Mouse (Mus musculus): ENCODE data around the gene Gbe1. TPM values are rescaled to one million over a fixed set of nuclear protein-coding genes. Genes with fewer than 3 reads are reported as not detected.
A peak's percentile ranks its signal among the peaks of the same experiment; 100 is the strongest.

The Gbe1 gene
- total RNA-seq (2021) = 60.7 and 80.2 TPM in 2 replicates
- long read RNA-seq, partial matches to known transcripts = 15 of 194 reads
- long read RNA-seq, other reads (novel, unspliced or antisense) = 176 of 194 reads

DNA sequence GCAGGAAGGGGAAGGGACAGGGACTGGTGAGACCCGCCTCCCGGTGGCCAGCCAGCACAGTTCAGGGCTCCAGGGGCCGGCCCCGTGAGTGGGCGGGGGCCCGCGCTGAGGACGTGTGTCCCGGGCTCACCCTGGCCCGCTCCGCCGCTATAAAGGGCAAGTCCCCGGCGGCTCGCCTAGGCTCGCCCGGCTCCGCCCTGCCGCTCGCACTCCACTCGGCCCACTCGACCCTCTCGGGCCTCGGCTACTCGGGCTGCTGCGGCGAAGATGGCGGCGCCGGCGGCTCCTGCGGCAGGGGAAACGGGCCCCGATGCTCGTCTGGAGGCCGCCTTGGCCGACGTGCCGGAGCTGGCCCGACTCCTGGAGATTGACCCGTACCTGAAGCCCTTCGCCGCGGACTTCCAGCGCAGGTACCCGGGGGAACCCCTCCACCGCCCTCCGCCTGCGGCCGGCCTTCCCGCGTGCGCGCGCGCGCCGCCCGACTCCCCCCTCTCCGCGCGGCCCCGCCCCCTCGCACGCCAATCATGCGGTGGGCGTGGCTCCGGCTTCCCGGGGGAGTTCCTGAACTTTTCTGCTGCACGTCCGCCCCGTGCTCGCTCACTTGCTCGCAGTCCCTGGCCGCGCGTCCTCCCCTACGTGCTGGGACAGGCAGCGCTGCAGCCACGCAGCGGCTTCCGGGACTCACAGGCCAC lies at the start of gene Gbe1:
Gbe1 (plus strand) TSS at position 64 of the 692 bp plus-strand sequence.
- DNase-seq = peak; percentile 93

DNA sequence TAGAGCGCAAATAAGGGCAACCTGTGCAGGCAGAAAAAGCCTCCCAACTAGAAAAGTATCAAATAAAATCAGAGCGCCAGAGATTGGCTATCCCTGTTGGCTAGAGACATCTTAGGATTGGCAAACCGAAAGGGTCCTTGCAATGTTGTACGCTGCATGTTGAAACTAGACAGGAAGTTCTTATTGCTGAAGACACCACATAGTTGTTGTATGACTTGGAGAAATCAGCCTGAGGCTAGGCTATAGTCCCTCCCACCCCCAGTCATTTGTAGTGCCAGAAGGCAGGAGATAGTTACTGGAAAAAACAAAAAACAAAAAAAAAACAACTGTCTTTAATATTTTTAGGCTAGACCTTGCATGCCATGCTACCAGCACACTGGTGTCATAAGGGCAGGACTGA lies 3.1 kb upstream of the Gbe1 start:
- no peak for DNase-seq

DNA sequence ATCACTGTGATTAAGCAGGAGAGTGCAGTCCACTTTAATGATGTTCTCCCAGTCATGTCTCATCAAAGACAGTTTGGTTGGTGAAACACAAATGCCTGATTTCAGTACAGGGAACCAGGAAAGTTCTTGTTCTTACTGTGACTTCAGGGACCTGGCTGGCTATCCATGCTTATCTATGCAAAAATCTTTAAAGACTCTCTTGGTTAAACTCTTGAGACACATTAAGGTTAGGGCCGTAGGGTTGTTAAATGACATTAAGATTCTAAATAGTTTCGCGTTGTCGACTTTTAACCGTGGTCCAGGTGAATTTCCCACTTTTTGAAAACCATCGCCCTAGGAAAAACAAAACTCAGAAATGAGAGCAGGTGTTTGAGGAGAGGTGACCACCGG lies 258 bp upstream of the Gbe1 start:
- DNase-seq = no peak

DNA sequence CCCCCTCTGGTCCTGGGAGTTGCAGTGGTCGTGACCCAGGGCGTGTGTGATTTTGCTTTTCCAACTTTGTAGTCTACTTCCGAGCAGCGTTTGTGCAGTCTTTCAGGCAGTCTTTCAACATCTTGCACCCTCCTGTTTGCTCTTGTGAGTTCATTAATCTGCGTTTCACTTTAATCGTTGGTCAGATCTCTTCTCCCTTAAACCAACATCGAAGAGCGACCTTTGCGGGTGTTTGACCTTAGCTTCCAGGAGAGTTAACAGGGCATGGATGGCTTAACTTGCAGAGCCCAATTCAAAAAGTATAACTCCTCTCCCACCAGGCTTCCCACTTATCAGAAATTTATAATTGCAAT lies 805 bp downstream of the Gbe1 start:
- no peak for DNase-seq

DNA sequence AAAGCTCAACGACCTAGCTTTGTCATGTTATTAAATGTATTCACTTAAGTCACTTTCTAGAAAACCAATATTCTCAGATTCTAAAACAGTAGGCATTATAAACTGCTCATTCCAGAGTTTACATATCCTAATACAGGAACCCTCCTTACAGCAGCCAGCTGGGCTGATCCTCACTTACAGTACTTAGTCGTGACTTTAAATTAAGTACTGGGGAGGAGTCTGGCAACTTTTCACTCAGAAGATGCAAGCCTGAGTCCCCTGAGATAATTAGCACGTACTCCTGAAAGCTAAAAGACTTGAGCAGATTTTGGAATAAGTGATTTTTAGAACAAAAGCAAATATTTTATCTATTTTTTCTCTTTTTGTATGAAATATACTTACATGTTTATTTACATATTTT lies 1.5 kb downstream of the Gbe1 start:
- DNase-seq = no peak

DNA sequence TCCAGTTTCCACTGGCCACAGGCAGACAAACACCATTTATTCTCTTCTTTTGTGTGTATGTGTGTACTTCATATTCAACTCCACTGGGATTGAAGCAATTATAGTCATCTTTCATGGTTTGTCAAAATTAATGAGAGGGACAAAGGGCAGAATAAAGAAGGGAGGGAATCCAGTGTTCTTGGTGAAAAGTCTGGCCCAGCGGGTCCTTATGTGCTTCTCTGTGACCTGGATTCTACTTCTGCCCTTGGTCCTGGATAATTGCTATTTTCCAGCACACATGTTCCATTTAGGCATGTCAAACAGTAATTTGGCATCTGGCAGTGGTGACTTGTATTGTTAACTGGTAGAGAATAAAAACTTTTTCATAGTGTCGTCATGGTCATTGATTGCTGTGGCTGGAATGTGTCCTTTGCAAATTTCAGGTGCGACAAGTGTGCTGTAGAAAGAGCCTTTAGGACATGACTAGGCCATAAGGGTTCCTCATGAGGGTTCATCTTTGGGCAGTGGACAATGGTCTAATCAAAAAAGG lies 2.2 kb downstream of the Gbe1 start:
- DNase-seq = no peak

DNA sequence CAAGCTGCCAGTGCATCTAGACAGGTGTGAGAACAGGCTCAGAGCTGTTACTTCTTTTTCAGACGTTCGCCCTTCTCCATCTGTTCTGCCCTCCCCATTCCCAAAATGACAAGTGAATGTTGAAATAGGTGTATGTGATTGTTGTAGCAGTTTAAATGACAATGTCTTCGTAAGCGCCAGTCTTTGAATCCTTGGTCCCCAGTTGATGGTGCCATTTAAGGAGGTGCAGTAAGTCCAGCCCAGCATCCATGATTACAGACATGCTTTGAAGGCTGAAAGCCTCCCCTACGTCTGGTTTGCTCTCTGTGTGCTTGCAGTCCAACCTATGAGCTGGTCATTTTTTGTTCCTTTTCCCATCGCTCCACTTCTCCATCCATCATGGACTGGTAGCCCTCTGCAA lies 5.6 kb downstream of the Gbe1 start:
- no peak for DNase-seq

DNA sequence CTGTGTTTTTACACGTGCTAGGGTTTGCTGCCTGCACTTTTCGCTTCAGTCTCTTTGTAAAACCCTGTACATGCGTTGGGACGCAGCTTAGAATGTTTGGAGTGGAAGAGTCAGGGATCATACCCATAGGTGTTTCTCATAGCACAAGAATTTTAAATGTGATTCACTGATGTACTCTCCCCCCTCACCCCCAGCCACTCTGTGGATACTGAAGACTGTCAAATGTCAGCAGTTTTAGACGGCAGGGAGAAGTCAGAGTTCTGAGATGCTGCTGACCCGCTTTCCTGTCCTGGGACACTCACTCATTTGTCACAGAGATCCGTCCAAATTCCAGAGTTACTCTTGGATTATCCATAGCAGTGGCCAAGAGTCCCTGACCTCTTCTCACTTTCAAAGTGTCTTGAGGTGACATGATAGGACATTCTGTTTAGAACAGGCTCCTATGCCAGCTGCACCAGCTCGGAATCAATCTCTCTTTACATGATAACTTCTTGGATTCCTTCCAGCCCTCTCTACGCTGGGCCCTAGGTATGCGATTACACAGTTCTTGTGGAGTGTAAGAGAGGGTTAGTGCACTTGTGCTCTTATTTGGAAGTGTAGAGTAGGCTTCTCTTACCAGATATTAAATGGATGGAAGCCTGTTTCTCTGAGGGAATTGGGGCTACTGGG lies 7.0 kb downstream of the Gbe1 start:
- no peak for DNase-seq

DNA sequence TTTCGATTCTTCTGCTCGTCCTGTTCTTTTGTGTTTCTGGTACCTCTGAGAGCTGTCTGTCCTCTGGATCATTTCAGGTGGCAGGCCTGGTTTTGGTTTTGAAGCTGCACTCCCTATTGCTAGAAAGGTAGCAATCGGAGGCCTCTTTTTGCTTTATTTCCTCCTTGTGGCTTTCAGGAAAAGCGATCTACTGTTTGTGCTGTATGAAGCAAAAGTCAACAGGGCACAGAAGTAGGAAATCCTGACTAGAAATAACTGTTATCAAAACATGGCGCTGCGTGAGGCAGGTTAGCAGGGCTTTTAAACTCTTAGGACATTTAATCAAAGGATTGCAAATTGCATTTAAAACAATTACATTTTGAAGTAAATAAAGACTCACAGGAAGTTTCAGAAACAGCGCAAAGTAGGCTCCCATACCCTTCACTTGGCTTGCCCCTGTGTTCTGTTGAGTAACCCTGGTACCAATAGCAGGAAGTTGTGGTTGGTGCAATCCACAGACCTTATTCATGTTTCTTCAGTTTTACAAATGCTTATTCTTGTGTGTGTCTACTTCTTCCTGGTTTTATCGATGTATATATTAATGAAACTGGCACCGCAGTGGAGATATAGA lies 12.7 kb downstream of the Gbe1 start:
- DNase-seq = no peak

DNA sequence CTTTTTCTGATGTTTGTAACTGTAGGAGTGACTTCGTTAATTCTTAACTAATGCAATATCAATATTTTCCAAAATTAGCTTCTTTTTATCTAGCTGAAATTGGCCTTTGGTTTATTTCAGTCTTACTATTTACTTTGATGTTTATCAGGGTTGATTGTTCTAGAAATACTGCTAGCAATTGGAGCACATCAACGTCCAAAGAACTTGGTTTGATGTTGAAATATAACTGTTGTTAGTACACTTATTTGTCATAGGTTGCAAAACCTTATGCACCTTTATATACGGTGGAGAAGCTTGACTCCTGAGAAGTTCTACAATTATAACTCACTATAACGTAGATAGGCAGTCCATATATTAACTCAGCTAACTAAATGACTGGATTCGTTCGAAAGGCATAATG lies 14.8 kb downstream of the Gbe1 start:
- no peak for DNase-seq

DNA sequence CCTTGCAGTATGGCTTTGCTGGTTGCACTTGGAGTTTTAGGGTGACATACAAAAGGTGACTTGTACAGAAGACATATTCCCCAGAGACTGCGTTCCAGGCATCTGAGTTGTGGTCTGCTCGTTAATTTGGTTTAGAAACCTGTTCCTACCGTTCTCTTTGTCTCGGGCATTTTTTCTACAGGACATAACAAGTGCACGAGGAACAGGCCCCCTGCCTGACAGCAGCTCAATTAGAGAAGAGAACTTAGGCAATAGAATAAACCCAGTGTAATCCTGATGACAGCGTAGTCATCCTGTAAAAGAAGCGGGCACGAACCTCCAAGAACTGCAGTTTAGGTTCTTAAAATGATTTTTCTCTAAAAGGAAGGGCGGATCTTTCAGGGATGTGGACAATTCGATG lies 15.3 kb downstream of the Gbe1 start:
- DNase-seq = no peak

DNA sequence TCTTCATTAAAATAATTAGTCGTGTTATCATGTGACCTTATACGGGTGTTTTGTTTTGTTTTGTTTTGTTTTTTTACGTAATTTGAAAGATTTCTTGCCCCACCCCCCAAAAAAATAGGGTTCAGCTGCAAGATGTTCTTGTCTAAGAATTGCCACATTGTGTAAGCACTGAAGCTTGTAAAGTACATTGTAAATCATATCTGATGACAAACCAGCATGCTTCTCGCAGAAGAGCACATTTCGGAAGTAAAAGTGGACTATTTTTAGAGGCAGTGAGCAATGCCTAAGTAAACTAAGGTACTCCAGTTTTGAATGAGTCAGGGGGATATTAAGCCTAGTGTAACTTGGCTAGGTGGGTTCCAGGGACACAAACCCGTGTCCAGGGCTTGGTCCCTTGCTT lies 15.7 kb downstream of the Gbe1 start:
- DNase-seq = no peak

DNA sequence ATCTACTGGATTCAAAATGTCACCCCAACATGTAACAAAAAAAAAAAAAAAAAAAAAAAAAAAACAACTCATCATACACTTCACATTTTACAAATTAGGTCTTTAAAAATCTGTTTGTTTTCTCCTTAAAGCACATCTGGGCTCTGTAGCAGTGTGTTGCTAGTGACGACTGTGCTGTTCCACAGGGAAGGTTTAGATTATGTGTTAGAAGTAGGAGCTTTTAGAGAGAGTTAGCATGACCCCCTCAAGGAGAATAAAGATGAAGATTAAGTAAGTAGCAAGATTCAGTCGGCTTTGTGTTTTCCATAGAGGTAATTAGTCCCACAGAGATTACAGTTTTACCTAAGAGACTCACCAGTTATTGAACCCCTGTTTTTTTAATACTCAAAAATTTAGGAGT lies 16.3 kb downstream of the Gbe1 start:
- DNase-seq = no peak

DNA sequence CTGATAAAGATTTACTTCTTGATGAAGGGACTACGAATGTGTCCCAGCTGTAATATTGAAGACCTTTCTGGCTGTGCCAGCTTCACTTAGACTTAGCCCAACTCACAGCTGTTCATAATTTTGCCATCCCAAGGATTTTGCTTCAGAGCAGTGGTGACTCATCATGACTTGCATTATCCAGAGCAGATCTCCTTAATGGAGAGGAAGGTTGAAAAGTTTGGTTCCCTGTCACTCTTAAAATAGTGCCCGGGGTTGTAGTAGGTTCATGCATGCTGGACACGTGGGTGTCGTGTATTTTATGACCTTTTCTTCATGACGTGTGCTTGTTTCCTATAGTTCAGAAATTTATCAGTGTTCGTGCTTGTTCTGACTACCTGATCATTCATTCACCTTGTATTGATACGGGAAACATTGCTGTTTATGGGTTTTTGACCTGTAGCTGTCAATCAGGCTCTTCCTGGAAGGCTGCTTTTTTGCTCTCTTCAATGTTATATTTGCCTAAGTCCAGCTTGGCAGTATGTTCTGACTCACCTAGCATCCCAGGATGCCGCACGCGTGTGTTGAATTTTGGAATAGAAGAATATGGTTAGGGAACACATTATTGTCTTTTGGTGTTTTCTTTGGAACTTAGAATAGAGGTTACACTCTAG lies 17.0 kb downstream of the Gbe1 start:
- DNase-seq = no peak

DNA sequence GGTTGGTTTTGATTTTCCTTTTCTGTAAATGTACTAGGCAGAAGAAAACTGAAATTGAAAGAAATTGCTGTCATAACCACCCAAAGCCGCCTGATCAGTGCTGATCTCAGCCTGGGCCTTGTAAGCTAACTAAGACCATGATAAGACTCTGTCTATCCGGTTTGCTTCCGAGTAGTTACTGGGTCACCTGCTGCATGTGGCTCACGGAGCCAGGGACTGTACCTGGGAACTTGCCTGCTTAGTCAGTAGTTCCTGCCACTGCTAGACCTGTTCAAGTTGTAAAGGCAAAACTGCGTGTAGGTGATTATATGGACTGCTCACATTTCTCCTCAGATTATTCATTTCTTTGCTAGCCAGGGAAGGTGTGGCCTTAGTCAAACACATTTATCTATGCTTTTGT lies 21.1 kb downstream of the Gbe1 start:
- no peak for DNase-seq

DNA sequence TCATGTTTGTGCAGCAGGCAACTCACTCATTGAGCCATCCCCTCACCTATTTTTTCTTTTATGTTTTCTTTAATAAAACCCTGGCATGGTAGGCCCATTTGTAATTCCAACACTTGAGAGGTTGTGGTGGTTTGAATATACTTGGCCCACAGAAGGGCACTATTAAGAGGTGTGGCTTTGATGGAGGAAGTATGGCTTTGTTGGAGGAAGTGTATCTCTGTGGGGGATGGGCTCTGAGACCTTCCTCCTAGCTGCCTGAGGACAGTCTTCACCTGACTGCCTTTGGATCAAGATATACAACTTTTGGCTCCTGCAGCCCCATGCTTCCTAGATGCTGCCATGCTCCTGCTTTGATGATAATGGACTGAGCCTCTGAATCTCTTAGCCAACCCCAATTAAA lies 21.7 kb downstream of the Gbe1 start:
- DNase-seq = no peak

DNA sequence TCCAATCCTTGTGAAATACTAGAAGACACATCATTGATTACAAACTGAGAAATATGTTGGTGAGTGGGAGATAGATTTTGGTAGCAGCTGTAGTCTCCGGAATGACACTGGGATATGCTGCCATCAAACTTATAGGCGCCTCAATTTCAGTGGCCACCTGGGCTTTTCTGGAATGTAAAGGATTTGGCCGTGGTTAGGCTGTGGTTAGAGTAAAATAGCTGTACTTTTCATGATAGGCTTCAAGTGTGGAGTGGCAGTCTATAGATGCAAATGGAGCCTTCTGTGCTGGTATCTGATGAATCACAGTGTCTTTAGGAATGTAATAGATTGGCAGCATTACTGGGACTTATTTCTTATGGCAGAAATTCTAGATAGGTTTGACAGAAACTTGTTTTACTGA lies 23.9 kb downstream of the Gbe1 start:
- DNase-seq = no peak

DNA sequence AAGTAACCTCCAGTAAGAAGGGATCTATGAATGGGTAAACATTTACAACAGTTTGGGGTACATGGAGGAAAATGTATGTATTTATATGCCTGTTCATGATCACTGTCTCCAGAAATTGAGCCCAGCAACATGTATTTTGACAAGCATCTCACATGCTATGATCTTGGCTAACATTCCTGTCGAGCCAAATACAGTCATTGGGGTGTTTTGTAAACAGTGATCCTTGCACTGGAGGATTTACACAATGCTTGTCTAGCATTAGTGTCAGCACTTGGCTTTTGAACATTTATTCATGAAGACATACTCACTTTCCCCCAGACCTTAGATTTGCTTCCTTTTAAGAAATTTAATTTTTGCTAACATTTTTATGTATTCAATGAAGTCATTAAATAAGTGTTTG lies 30.7 kb downstream of the Gbe1 start:
- no peak for DNase-seq

DNA sequence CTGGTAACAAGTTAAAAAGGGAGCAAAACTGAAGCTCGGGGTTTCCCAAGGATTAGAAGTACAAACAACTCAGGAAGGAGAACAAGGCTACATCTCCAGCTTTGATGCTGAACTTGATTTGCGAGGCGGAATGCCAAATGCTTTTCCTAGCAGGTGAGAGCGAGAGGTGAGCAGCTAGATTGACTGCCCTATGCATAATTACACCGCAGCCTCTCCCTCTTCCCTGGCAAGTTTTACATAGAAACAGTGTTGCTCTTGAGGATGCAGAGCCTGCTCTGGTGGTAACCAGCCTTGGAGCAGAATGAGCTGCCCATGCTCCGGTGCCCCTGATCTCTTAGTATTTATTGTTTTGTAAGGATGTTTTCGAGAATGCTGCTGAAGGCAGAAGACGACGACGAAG lies 31.9 kb downstream of the Gbe1 start:
- DNase-seq = no peak

DNA sequence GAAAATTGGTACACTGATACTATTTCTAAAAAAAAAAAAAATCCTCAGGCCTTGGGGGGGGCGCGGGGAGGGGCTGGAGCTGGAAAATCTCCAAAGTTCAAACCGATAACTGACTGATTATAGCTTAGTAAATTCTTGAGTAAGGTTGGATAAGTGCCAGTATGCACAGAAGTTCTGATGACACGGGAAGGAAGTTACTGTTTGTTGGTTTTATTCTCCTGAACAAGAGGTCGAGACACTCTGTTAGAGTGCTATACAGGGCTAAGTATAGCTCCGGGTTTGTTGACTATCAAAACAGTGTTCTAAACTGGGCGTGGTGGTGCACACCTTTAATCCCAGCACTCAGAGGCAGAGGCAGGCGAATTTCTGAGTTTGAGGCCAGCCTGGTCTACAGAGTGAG lies 36.3 kb downstream of the Gbe1 start:
- no peak for DNase-seq

DNA sequence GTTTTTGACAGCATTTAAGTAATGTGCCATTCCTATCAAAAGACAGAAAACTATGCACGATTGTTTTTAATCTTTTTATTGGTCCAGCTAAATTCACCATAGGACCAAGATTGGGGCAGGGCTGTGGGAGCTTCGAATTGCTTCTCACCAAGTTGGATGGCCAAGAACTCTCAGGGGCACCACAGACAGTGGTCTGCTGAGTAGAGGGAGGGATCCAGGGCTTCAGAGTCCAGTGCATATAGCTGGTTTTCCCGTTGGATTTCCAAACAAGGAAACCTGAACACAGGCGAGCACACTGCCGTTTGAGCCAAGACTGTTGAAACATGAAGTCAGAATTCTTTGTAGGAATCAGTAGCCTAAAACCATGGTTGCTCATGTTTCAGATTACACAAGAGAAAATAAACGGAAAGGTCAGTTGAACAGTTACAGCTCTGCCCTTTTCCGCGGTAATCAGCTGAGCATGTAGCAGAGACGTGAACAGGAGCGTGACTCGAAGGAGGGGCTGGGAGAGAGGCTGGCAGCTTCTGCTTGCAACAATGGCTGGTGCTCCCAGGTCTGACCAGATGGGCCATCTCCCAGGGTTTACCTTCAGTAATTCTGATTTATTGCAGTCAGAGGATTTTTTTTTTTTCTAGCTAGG lies 38.0 kb downstream of the Gbe1 start:
- DNase-seq = peak; percentile 43

DNA sequence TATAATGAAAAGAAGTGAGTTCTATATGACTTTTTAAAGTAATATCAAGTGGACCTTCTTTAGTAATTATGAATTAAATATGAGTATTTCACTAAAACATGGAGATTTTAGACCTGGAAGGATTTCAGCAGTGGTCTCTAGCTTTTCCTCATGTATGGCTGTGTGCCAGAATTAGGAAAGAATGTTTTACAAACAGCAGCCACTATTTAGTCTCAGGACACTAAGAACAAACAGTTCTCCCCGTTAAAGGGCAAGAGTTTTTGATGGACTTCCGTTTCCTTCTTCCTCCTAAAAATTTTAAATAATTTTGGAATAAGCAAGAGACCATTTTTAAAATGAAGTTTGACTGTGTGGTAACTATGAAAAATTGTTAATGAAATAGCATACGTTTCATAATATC lies 38.8 kb downstream of the Gbe1 start:
- DNase-seq = no peak

DNA sequence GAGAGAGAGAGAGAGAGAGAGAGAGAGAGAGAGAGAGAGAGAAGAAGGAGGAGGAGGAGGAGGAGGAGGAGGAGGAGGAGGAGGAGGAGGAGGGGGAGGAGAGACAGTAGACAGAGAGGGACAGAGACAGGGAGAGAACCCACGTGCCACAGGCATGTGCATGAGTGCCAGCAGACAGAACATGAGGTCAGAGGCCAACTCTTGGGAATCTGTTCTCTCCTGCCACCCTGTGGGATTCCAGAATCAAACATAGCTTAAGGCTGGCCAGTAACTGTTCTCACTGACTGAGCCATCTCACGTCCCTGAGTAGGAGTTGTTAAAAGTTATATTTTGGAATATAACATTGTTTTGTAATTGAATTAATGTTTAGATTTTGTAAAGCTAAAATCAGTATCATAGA lies 39.3 kb downstream of the Gbe1 start:
- DNase-seq = peak; percentile 53
